Mouse (Mus musculus) CD4-positive helper T cell, adult 2 months (primary cell): ENCODE measurements around the gene Mfsd5.
A peak's percentile ranks its signal among the peaks of the same experiment; 100 is the strongest.

Experiments used
- DNase-seq: peaks from one replicate; pipeline ENCODE4 v3.0.0-alpha.2; 2012; ENCODE audit warnings: low read depth, missing footprints, low spot score

The Mfsd5 gene

DNA sequence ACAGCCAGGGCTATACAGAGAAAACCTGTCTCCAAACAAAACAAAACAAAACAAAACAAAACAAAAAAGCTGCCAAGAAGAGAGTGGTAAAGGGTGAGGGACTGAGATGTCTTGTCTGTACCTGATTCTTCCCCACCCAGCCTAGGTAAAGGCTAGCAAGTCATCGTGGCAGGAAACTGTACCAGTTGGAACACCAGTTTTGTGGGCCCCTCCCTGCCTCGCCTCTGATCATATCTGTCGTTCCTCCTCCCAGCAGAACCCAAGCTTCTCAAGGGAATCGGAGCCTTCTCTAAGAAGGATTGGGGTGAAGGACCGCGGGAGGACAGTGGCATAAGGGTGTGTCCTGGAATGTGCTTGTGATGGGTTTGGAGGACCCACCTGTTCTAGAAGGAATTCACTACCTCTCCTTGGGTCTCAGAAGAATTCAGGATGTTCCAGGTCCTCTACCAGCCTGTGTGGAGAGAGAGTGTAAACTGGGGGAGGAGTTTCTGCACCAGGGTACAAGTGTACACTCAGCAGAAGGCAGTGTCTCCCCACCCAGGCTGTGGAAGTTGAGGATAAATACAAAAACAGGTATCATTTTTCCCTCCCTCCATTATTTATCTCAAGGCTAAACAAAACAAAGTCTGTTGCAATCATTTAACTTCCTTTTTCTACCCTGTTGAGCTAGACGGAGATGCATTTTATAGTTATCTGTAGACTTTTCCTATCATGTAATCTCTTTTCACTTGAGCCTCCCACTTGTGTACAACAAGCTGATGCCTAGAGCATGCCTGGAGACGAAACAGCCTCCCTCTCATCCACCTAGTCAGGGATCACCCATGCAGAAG lies 3.4 kb downstream of the Mfsd5 start:
- no peak for DNase-seq

DNA sequence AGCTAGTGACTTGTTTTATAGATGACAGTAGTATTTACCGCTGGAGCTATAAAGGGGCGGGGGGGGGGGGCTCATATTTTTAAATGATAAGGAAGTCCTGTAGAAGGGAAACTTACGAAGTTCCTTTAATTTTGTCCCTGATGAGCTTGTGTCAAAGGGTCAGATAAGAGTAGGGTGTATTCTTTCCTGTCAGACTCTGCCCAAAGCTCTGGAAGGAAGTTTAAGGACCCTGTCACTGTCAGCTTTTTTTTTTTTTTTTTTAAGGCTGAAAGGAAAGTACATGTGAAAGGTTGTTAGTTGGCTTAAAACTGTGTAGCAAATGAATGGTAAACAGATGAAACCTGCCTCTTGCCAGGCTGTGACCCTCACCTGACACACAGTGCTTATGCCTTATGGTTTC lies 4.4 kb downstream of the Mfsd5 start:
- DNase-seq = no peak

DNA sequence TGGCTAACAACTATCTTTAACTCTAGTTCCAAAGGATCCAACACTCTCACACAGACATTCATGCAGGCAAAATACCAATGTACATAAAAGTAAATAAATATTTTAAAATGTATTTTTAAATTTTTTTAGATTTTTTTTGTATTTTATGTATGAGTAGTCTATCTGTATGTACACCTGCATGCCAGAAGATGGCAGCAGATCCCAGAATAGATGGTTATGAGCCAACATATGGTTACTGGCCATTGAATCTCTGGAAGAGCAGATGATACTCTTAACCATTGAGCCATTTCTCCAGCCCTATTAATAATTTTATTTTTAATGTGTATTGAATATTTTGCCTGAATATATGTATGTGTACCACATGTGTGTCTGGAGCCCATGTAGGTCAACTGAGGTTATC lies 8.1 kb downstream of the Mfsd5 start:
- DNase-seq = peak; percentile 67

DNA sequence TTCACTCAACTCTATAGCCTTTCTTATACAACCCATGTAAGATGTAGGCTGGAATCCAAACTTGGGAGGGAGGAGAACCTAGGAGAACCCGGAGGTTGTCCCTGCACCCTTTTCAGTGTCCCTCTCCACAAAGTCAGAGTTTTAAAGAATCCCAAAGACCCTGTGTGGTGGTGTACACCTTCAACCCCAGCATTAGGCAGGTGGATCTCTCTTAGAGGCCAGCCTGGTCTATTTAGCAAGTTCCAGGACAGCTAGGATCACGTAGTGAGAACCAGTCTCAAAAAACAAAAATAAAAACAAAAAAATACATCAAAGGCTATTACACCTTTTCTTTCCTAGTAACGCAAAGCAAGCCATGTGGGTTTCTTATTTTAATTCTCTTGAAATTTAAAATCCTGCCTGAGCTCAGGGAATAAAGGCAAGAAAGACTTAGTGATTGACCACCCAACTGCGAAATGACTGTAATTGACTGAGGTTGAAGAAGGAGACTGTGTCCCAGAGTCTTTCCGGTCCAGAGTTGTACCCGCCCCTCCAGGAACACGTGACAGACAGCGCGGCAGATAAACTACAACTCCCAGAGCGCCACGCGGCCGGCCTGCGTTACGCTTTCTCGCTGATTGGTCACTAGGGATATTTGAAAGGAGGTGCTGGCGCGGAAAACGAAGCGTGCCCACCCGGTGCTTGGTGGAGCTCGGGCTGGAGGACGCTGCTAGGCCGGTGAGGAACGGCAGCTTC lies 16.5 kb downstream of the Mfsd5 start, which contains the start of gene Espl1:
TSS of gene Espl1 (plus strand) at position 634 of the 735 bp plus-strand sequence.
- DNase-seq = peak; percentile 91

GRCm38 (mm10) chr15:102296368-102297006 lies 17.2 kb downstream of the Mfsd5 start:
- no peak for DNase-seq

GRCm38 (mm10) chr15:102302542-102302941 lies 23.3 kb downstream of the Mfsd5 start:
- no peak for DNase-seq

GRCm38 (mm10) chr15:102308717-102309116 lies 29.5 kb downstream of the Mfsd5 start:
- DNase-seq = no peak

DNA sequence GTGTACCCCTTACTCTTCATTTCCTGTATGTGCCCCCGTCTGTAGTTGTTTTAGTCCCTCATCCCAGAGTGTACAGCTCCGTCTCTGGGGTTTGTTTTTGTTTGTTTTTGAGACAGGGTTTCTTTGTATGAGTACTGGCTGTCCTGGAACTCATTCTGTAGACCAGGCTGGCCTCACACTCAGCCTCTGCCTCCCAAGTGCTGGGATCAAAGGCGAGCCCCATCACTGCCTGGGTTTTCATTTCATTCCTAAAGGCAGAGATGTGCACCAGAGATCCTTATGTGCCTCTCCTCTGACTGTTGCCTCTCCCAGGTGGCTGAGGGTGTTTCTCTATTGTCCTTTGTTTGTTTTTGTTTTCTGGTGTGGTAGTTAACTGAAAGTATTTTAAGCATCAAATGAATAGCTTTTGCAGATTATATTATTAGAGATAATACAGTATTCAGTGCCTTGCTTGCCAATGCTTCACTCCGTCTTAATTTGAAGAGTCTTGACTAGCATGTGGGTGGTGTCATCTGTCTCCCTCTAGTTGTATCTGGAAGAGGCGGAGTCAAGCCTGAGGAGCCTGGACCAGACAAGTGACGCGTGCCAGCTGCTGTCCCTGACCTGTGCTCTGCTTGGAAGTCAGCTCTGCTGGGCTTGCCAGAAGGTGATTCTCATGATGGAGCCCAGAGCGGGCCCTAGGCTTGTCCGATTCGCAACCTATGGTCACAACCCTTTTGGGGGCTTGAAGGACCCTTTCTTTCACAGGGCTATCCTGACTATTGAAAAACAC lies 31.0 kb downstream of the Mfsd5 start:
- no peak for DNase-seq

- DNase-seq = no peak
Measured at GRCm38 (mm10) chr15:102311489-102311888, 32.2 kb downstream of the Mfsd5 start.

DNA sequence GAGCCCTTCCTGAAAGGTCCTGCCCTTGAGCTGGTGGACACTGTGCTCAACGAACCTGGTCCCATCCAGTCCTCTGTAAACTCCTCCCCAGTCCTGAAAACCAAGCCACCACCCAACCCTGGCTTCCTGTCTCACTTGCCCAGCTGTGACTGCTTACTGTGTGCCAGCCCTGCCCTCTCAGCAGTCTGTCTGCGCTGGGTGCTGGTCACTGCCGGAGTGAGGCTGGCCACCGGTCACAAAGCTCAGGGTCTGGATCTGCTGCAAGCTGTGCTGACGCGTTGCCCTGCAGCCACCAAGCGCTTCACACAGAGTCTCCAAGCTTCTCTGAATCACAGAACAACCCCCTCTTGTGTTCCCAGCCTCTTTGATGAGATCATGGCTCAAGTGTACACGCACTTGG lies 36.0 kb downstream of the Mfsd5 start:
- DNase-seq = no peak

DNA sequence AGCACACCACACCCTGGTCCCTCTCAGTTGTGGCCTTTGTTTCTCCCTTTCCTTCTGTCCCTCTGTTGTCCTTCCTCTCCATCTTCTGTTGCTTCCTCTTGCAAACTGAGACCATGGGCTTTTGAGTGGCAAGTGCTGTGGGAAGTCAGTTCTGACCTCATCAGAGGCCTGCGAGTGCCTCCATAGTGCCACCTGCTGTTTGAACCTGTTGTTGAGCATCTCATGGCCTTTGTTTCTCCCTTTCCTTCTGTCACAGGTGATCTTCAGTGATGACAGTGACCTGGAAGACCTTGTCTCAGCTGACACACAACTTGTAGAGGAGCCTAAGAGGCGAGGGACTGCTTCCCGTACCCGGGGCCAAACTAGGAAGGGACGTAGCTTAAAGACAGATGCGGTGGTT lies 37.0 kb downstream of the Mfsd5 start:
- peak; percentile 68 for DNase-seq

GRCm38 (mm10) chr15:102324654-102325473 lies 45.6 kb downstream of the Mfsd5 start:
- no peak for DNase-seq

DNA sequence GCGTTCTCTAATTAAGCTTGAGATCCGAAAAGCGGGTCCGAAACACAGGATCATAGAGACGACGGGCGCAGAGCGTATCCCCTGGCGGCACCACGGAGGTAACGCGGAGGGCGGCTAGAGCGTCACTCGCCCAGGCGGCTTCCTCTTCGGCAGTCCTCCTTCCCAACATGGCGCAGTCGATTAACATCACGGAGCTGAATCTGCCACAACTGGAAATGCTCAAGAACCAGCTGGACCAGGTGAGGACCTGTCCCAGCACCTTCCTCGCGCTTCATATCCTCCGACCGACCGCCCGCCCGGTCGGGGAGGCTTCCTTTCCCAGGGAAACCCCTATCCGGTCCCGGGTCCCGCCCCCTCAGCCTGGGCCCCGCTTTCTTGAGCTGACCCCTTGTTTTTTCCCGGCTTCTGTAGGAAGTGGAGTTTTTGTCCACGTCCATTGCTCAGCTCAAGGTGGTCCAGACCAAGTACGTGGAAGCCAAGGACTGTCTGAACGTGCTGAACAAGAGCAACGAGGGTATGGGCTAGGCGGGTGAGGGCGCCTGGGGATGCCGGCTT lies 46.8 kb downstream of the Mfsd5 start, which contains the start of gene Pfdn5:
TSS of gene Pfdn5 (plus strand) at position 95 of the 555 bp plus-strand sequence.
- peak; percentile 88 for DNase-seq

GRCm38 (mm10) chr15:102326892-102327291 lies 47.6 kb downstream of the Mfsd5 start:
- no peak for DNase-seq
